Mouse (Mus musculus) left cerebral cortex, postnatal 10 days (tissue): Measurements from ENCODE around the gene Tcf7. TPM values are rescaled to one million over a fixed set of nuclear protein-coding genes. Genes with fewer than 3 reads are reported as not detected.

ENCODE experiments used
- DNase-seq, 2 experiments: peaks; one replicate each; pipeline ENCODE4 v3.0.0; 2021 to 2022; ENCODE audit warnings: low spot score in 2 of 2, mixed read lengths in 1 of 2; ENCODE audit errors: extremely low spot score in 1 of 2
- intact Hi-C: fragments of 180-260 bp; cut with DNase I; formaldehyde crosslinking; loops from one replicate; pipeline ENCODE4 v1.15.1; 2025
- total RNA-seq, 2 experiments: library from RNA; stranded (reverse); gene quantifications; 2 replicates each; pipeline ENCODE4 v1.2.3; 2021

The Tcf7 gene
- 1 to 10 TPM; 6.0 to 6.7 TPM for total RNA-seq

DNA sequence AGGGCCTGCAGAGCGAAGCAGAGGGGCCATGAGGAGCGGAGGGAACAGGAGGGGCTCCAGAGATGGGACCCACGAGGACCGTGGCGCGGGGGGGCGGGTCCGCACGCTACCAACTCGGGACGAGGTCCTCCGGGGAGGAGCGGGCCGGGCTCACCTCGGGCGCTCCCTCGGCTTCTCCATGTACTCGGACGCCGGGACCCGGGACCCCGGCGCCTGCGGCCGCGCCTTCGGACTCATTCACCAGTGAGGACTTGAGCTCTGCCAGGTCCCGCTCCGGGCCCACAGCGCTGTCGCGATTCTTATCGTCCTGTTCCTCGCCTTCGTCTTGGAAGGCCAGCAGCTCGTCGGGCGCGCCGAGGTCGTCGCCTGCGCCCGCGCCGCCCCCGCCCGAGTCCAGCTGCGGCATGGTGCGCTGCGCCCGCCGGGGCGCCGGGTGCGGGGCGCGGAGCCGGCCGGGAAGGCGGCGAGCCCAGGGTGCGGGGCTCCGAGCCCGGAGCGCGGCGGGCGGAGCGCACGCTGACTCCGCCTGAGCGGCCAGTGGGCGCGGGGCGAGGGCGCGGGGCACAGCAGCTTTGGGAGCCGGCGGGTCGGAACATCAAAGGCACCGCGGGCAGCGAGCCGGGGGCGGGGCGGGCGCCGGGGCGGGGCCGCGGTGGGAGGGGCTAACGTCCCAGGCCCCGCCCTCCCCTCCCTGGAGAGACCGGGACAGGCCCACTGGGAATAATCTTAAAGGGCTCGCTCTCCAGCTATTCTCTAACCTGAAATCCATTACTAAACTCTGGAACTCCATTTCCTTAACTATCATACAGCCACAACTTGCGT lies at the start of gene Tcf7:
Gene Tcf7, minus strand, starts transcription at position 241 of the 822 bp plus-strand sequence.
- peak in 1 of 2 experiments; percentile 81 for DNase-seq
- intact Hi-C loops, result no loop called here

GRCm38 (mm10) chr11:52327313-52327712 lies 44.5 kb upstream of the Tcf7 start:
- intact Hi-C loops, result no loop called here
- no peak for DNase-seq

- intact Hi-C loops, result no loop called here
These were observed 41.9 kb upstream of the Tcf7 start for GRCm38 (mm10) chr11:52324442-52325367.

DNA sequence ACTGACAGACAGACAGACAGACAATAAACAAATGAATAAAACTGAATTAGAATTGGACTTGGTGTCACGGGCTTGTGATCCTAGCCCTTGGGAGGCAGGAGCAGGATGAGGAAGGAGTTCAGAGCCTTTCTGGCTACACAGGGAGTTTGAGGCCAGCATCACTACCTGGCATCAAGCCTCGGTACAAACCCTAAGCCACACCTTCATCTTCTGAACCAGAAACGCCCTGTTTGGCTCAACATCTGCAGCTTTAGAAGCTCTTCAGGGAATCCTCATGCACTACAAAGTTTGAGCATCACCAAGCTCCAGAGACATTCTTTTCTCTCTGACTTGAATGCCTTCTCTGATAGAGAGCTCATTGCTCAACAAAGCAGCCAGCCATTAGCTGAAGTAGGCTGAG lies 38.7 kb upstream of the Tcf7 start:
- intact Hi-C loops, result no loop called here
- DNase-seq, result no peak

More at GRCm38 (mm10) chr11:52324442-52325367, 41.9 kb upstream of the Tcf7 start:
- no peak for DNase-seq

- intact Hi-C loops, result no loop called here
- DNase-seq, result no peak
These were observed 37.7 kb upstream of the Tcf7 start for GRCm38 (mm10) chr11:52320529-52320928.

- DNase-seq, result no peak
- intact Hi-C loops, result no loop called here
These were observed 36.9 kb upstream of the Tcf7 start for GRCm38 (mm10) chr11:52319664-52320063.

DNA sequence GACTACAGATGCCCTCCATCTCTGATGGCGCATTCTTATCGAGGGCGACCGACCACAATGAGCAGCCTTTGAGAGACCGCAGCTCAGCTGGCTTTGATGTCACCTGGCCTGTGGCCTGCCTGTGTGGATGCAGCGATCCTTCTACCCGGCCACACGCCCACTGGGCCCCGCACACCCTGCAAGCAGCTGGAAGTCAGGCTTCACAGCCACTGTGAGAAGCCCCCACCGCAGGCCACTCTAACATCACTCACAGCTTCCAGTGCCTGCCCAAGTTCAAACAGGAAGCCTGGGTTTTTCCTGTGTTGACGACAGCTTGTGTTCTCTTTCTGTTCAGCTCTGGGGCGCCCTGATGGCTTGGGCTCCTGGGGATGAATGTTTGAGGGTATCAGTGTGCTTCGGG lies 35.6 kb upstream of the Tcf7 start:
- intact Hi-C loops, result no loop called here
- DNase-seq, result peak in 1 of 2 experiments; percentile 62

DNA sequence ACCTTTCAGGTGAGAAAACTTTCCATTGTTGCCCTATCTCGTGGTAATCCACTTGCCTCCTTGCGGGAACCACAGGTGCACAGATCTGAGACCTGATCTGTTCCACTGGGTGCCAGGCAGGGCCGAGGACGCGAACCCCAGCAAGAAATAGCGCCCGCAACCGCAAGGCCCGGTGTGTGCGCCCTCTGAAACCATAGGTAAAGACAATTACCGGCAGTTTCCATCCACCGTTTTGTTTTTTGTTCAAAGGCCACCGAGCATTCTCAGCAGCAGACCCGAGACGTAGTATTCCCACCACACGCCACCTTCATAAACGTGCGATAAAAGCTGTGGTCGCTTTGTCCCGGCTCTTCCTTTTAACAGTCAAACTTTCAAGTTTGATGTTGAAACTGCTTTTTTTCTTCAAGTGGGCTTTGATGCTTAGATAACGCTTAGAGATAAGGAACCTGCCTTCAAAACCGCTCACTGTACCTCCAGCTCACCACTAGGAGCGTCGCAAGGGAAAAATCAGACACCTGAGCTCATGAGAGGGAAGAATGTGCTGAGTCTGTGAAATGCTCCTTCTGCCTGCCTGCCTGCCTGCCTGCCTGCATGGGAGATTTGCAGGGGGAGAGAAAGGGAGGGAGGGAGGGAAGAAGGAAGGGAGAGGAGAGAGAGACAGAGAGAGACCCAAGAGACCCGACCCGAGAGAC lies 31.4 kb upstream of the Tcf7 start:
- no peak for DNase-seq
- intact Hi-C loops, result no loop called here

DNA sequence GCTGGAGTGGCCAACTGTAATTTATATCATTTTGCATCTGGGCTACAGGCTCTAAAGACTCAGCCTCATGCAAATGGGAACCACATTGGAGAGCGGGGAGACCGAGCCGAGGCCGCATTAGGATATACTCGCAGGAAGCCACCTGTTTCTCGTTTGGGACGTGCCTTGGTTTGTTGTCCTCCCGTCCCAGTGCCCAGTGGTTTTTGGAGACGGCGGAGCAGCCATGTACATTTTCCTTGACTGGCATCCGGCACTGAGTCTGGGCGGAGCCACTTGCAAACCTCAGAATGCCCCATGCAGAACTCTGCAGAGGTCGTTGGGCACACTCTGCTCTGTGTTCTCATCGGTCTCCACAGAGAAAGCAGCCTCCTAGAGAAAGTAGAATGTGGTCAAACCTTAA lies 27.9 kb upstream of the Tcf7 start:
- intact Hi-C loops, result no loop called here
- DNase-seq, result no peak

GRCm38 (mm10) chr11:52309487-52309886 lies 26.7 kb upstream of the Tcf7 start:
- DNase-seq, result peak in 1 of 2 experiments; percentile 53
- intact Hi-C loops, result loop anchor here (10.0 kb wide), 1 partner anchor 1095 kb away; no protein-coding TSS in a partner anchor

DNA sequence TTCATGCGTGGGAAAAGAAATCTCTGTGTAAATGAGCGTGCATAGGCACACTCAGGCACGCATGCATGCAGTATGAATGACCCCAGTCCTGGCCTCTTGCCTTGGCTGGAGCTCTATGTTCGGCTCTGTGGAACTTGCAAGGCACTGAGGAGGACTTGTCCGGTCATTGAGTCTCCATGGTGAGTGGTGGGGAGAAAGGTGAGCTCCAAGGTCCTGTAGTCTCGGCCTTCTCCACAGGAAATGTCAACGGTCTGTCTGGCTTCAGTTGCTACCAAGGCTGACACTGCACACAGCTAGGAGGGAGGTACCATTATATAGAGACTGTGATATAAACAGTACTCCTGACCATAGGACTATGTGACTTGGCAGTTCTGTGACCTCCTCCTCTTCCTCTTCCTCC lies 23.6 kb upstream of the Tcf7 start:
- intact Hi-C loops, result loop anchor here (10.0 kb wide), 1 partner anchor 1092 kb away; no protein-coding TSS in a partner anchor
- DNase-seq, result no peak

DNA sequence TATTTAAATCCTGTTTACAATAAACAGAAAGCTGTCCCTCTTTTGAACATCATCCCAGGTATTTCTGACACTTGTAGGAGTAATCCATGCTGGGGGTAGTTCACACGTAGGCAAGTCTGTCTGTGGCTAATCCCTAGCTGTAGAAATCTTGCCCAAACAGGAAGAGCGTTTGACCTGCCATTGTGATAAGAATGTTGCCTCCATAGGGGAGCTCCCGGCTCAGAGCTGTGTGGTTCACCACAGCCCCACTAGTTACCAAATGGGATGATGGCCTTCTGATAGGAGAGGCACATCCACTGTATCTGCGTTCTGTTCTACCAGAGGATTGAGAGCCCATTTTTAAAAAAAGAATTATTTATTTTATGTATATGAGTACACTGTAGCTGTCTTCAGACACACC lies 22.5 kb upstream of the Tcf7 start:
- intact Hi-C loops, result loop anchor here (10.0 kb wide), 1 partner anchor 1090 kb away; no protein-coding TSS in a partner anchor
- DNase-seq, result no peak

- DNase-seq, result no peak
- intact Hi-C loops, result loop anchor here (10.0 kb wide), 1 partner anchor 1088 kb away; no protein-coding TSS in a partner anchor
These were observed 19.9 kb upstream of the Tcf7 start for GRCm38 (mm10) chr11:52302668-52303067.

DNA sequence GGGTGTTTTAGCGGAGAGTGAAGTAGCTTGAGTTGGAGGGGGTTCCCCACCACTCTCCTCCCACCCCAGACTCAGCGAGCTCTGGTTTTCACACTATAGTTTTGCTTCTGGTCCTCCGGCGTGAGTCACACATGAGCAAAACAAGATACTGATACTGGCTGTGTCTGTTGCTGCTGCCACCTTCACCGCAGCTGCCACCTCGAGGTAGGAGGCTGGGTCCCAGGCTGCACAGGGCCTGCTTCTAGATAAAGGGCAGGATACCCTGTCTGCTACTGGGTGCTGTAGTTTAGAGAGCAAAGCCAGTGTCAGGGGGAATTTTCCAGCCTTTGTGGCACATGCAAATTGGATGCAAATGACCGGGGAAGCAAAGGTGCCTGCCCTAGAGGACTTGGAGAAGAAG lies 16.9 kb upstream of the Tcf7 start:
- intact Hi-C loops, result loop anchor here (5.0 to 10.0 kb wide), 2 partner anchors 43 to 1085 kb away; no protein-coding TSS in a partner anchor
- no peak for DNase-seq

DNA sequence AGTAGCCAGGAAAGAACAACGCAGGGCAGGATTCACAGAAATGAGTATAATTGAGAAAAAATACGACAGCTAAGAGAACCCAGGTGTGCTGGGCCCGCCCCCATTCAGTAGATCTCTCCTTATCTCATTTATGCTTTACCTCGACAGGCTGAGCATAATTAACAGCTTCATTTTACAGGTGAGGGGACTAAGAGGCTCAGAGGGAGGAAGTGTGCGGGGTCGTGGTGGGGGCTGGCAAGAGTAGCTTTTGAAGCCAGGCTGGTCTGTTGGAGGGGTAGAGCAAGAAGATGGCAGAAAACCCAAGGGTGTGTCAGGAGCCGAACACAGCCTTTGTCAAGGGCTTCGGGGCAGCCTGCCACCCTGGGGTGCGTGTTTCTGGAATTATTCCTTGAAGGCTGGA lies 16.1 kb upstream of the Tcf7 start:
- DNase-seq, result no peak
- intact Hi-C loops, result loop anchor here (5.0 kb wide), 1 partner anchor 43 kb away; no protein-coding TSS in a partner anchor

DNA sequence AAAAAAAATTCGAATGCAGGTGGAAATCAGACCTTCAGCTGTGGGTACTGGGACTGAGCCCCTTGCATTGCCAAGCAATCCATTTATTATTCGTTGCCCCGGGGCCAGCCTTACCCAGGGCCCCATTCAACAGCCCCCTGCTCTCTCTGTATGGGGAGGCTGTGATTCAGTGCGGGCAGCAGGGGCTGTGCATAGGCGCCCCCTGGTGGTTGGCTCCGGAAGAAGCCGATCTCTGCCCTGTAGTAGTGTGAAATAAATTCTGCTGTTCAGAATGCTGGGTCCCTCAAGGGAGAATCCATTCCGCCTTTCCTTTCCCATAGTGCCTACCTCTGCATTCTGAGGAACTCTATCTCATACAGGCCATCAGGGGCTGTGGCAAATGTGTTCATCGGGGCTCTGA lies 14.5 kb upstream of the Tcf7 start:
- peak; percentile 45 to 75 for DNase-seq
- intact Hi-C loops, result loop anchor here (2.0 to 5.0 kb wide), 2 partner anchors 43 to 45 kb away; no protein-coding TSS in a partner anchor

GRCm38 (mm10) chr11:52294103-52294502 lies 11.3 kb upstream of the Tcf7 start:
- intact Hi-C loops, result no loop called here
- no peak for DNase-seq

GRCm38 (mm10) chr11:52292894-52293293 lies 10.1 kb upstream of the Tcf7 start:
- DNase-seq, result no peak
- intact Hi-C loops, result no loop called here

DNA sequence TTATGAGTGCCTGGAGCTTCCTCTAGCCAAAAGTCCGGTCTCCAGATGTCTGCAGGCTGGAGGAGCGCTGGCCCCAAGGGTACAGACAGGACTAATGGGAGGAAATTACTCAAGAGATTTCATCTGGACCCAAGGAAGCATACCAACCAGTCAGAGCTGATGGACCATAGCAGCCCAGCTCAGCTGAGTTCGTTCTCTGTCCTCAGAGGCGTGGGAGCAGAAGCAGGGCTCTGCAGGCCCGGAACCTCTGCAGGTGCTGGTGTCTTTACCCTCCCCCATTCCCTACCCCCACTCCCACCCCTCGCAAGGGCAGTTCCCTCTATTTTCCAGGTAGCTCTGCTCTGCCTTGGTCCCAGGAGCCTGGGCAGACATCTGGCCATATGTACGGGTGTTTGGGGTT lies 9.5 kb upstream of the Tcf7 start:
- DNase-seq, result no peak
- intact Hi-C loops, result no loop called here
